Mouse (Mus musculus) CH12.LX (cell line): ENCODE measurements around the gene Inhbe. TPM values are rescaled to one million over a fixed set of nuclear protein-coding genes. Genes with fewer than 3 reads are reported as not detected.

Experiments used
- DNase-seq: peaks from one replicate; pipeline ENCODE4 v3.0.0-alpha.2; 2013; ENCODE audit errors: extremely low read depth
- H3K27ac ChIP-seq: 2 replicates; pipeline ENCODE4 v1.5.1; 2012; ENCODE audit warnings: low read depth, mild to moderate bottlenecking, control low read depth, moderate library complexity; ENCODE audit not compliant: insufficient read depth
- H3K27me3 ChIP-seq: replicated peaks from 2 replicates; pipeline ENCODE3; 2012; ENCODE audit warnings: inconsistent platforms
- H3K36me3 ChIP-seq, 2 experiments: replicated peaks in 1 of 2; 2 replicates each; pipeline versions ENCODE3 to v1.6.1; 2012; ENCODE audit warnings: inconsistent platforms in 1 of 2, low read length in 1 of 2, mild to moderate bottlenecking in 1 of 2, mixed read lengths in 1 of 2, moderate library complexity in 1 of 2; ENCODE audit not compliant: control insufficient read depth in 1 of 2, insufficient read depth in 1 of 2
- H3K4me1 ChIP-seq, 2 experiments: 2 replicates each; pipeline ENCODE4 v1.6.1; 2012; ENCODE audit warnings: inconsistent platforms in 1 of 2, moderate library complexity in 1 of 2; ENCODE audit not compliant: insufficient read depth in 2 of 2, control insufficient read depth in 1 of 2
- H3K4me2 ChIP-seq: 2 replicates; pipeline ENCODE4 v1.6.1; 2012; ENCODE audit warnings: low read depth, mild to moderate bottlenecking, control low read depth; ENCODE audit not compliant: poor library complexity, insufficient read depth, severe bottlenecking
- H3K4me3 ChIP-seq, 3 experiments: fragments of 150-350 bp in 1 of 3; sonication (generic) in 1 of 3; replicated peaks in 1 of 3; 2 replicates each; pipeline versions ENCODE3 to v1.5.1; 2011 to 2012; ENCODE audit warnings: low read depth in 2 of 3, low read length in 2 of 3, mild to moderate bottlenecking in 2 of 3, moderate library complexity in 2 of 3, control low read depth in 1 of 3, improper control_type of control experiment in 1 of 3, inconsistent platforms in 1 of 3, mixed read lengths in 1 of 3; ENCODE audit not compliant: poor library complexity in 1 of 3
- H3K79me2 ChIP-seq: replicated peaks from 2 replicates; pipeline ENCODE4 v1.6.1; 2012; ENCODE audit warnings: mild to moderate bottlenecking, moderate library complexity; ENCODE audit not compliant: control insufficient read depth, poor library complexity, insufficient read depth, severe bottlenecking; ENCODE audit errors: extremely low read depth
- H3K9ac ChIP-seq: 2 replicates; pipeline ENCODE4 v1.6.1; 2012; ENCODE audit warnings: low read depth, mild to moderate bottlenecking, control low read depth, moderate library complexity; ENCODE audit not compliant: insufficient read depth
- H3K9me3 ChIP-seq: replicated peaks from 2 replicates; pipeline ENCODE3; 2012; ENCODE audit warnings: low read length, inconsistent platforms, mixed read lengths
- CHD1 ChIP-seq: IDR thresholded peaks from 2 replicates; pipeline ENCODE4 v1.6.1; 2012; ENCODE audit warnings: low read depth, low read length, improper control_type of control experiment, inconsistent platforms
- CTCF ChIP-seq, 2 experiments: IDR thresholded peaks in 1 of 2; conservative IDR thresholded peaks in 1 of 2; 2 replicates each; pipeline ENCODE4 v1.5.1; 2011 to 2012; ENCODE audit warnings: low read depth in 2 of 2, low read length in 2 of 2, improper control_type of control experiment in 1 of 2, inconsistent platforms in 1 of 2, mild to moderate bottlenecking in 1 of 2, moderate library complexity in 1 of 2
- GABPA ChIP-seq: IDR thresholded peaks from 2 replicates; pipeline ENCODE4 v1.6.1; 2012; ENCODE audit warnings: low read depth, low read length, improper control_type of control experiment, inconsistent platforms; ENCODE audit not compliant: insufficient replicate concordance
- HCFC1 ChIP-seq: IDR thresholded peaks from 2 replicates; pipeline ENCODE4 v1.6.1; 2012; ENCODE audit warnings: low read depth, mild to moderate bottlenecking, inconsistent platforms, low read length, improper control_type of control experiment
- MAFK ChIP-seq: IDR thresholded peaks from 2 replicates; pipeline ENCODE4 v1.6.1; 2011; ENCODE audit warnings: low read length, improper control_type of control experiment; ENCODE audit not compliant: insufficient replicate concordance
- MAZ ChIP-seq: IDR thresholded peaks from 2 replicates; pipeline ENCODE4 v1.6.1; 2012; ENCODE audit warnings: low read depth, mild to moderate bottlenecking, inconsistent platforms, low read length, improper control_type of control experiment, moderate library complexity
- PAX5 ChIP-seq: IDR thresholded peaks from 2 replicates; pipeline ENCODE4 v1.6.1; 2012; ENCODE audit warnings: low read length, inconsistent platforms, mixed read lengths
- RAD21 ChIP-seq: IDR thresholded peaks from 2 replicates; pipeline ENCODE4 v1.6.1; 2011; ENCODE audit warnings: low read depth, mild to moderate bottlenecking, low read length, improper control_type of control experiment, moderate library complexity
- RCOR1 ChIP-seq: conservative IDR thresholded peaks from 2 replicates; pipeline ENCODE4 v1.6.1; 2012; ENCODE audit warnings: low read depth, mild to moderate bottlenecking, inconsistent platforms, low read length, improper control_type of control experiment
- TBP ChIP-seq: conservative IDR thresholded peaks from 2 replicates; pipeline ENCODE4 v1.6.1; 2011; ENCODE audit warnings: low read depth, low read length, improper control_type of control experiment
- USF1 ChIP-seq: IDR thresholded peaks from 2 replicates; pipeline ENCODE4 v1.6.1; 2014; ENCODE audit warnings: low read depth, mild to moderate bottlenecking, inconsistent platforms, low read length, improper control_type of control experiment
- USF2 ChIP-seq: conservative IDR thresholded peaks from 2 replicates; pipeline ENCODE4 v1.6.1; 2011; ENCODE audit warnings: low read depth, low read length, improper control_type of control experiment
- ZKSCAN1 ChIP-seq: IDR thresholded peaks from 2 replicates; pipeline ENCODE4 v1.6.1; 2012; ENCODE audit warnings: low read depth, inconsistent platforms, low read length, improper control_type of control experiment, borderline replicate concordance
- ZMIZ1 ChIP-seq: IDR thresholded peaks from 2 replicates; pipeline ENCODE4 v1.6.1; 2012; ENCODE audit warnings: low read depth, mild to moderate bottlenecking, inconsistent platforms, low read length, improper control_type of control experiment
- ZNF384 ChIP-seq: IDR thresholded peaks from 2 replicates; pipeline ENCODE4 v1.6.1; 2012; ENCODE audit warnings: low read depth, low read length, improper control_type of control experiment, inconsistent platforms
- dilution Hi-C: fragments of 300-500 bp; cut with MboI; formaldehyde crosslinking; loops from 2 replicates; pipeline ENCODE4 v1.14.3; 2020; ENCODE audit warnings: low sequenced_read_pairs; ENCODE audit not compliant: extremely low pct_unique_long_range_greater_than_20kb, extremely low pct_ligation_motif_present
- in situ Hi-C: fragments of 300-500 bp; cut with MboI; formaldehyde crosslinking; loops from 3 replicates; pipeline ENCODE4 v1.14.3; 2019; ENCODE audit warnings: low sequenced_read_pairs, low pct_ligation_motif_present, low pct_unique_long_range_greater_than_20kb, mixed read lengths
- polyA plus RNA-seq: library from polyadenylated mRNA; unstranded; fragments of >175 nt; gene quantifications from 2 replicates; pipeline ENCODE4 v1.2.1, GENCODE M21; 2012; ENCODE audit warnings: low read depth; ENCODE audit not compliant: insufficient read length
- total RNA-seq, 2 experiments: library from RNA; depleted of rRNA; stranded (reverse); fragments of 300-350 nt in 1 of 2; fragments of >200 nt in 1 of 2; gene quantifications; 2 replicates each; pipeline ENCODE4 v1.2.3; 2012 to 2014

The Inhbe gene
- total and polyA plus RNA-seq, 3 experiments = 0.83 to 2.6 (median 0.89) TPM

- no peak overlapping the region for H3K4me3 ChIP-seq
- TF ChIP-seq ZKSCAN1 (no peak), TBP (no peak), RCOR1 (no peak), MAZ (no peak), ZMIZ1 (no peak), RAD21 (no peak)
- H3K79me2 ChIP-seq = no peaks in the 10 kb centered on the region
- dilution Hi-C loops (no loop called here), in situ Hi-C loops (no loop called here)
- H3K4me2 ChIP-seq = no peak overlapping the region
- no peak overlapping the region for H3K27ac ChIP-seq
- no peaks in the 10 kb centered on the region for H3K27me3 ChIP-seq
- H3K9me3 ChIP-seq = no peaks in the 10 kb centered on the region
- peaks cover 14 to 20% of the 10 kb centered on the region in 2 experiments for H3K36me3 ChIP-seq
- H3K9ac ChIP-seq = no peak overlapping the region
- DNase-seq = no peak
- H3K4me1 ChIP-seq = peaks cover 5 to 36% of the 10 kb centered on the region in 2 experiments
Measured at GRCm38 (mm10) chr10:127322178-127322577, 32.0 kb downstream of the Inhbe start.

- dilution Hi-C loops = no loop called here
- Histone ChIP-seq H3K27ac (no peak within 1 kb of the TSS), H3K4me2 (0 out of 2 replicates have a peak within 1 kb of the TSS, but pooled peaks have one; percentile 97), H3K36me3 (peaks cover 10 to 14% of the 10 kb centered on the region in 2 experiments), H3K9ac (no peak within 1 kb of the TSS), H3K4me1 (peaks cover 5 to 36% of the 10 kb centered on the region in 2 experiments), H3K79me2 (no peaks in the 10 kb centered on the region), H3K4me3 (peak within 1 kb of the TSS in 2 of 3 experiments; percentile 58 to 75), H3K27me3 (no peaks in the 10 kb centered on the region), H3K9me3 (no peaks in the 10 kb centered on the region)
- TF ChIP-seq CTCF (conservative IDR thresholded peaks at IDR 0.05 in 1 of 2, IDR thresholded peaks at IDR 0.05 in 1 of 2; ENCODE audit: low read depth in 2 of 2, low read length in 2 of 2) (no peak), HCFC1 (no peak), CHD1 (no peak), ZNF384 (no peak), USF1 (no peak), USF2 (no peak), MAFK (no peak), TBP (no peak), GABPA (no peak), PAX5 (no peak)
- DNase-seq = no peak
- in situ Hi-C loops = no loop called here
Measured at GRCm38 (mm10) chr10:127321621-127322020, 32.6 kb downstream of the Inhbe start, which contains the start of gene Arhgap9. Arhgap9 (plus strand) TSS chr10:127321964.
